Mouse (Mus musculus) midbrain, postnatal 0 days (tissue): ENCODE data around the gene Zfp985. TPM values are rescaled to one million over a fixed set of nuclear protein-coding genes. Genes with fewer than 3 reads are reported as not detected.
"Not testable (repeated sequence)": the region's sequence is repeated elsewhere in the genome, so short reads cannot be mapped to it uniquely, and the experiment has no call there.

Experiments used
- ATAC-seq: fragments of 200-750 bp; cut with Nextera tagmentation; 2 replicates; pipeline ENCODE4 v1.8.0; 2017; ENCODE audit warnings: moderate number of reproducible peaks, mild to moderate bottlenecking, moderate TSS enrichment, moderate library complexity; ENCODE audit not compliant: low FRiP score
- DNase-seq: peaks from one replicate; pipeline ENCODE4 v3.0.0-alpha.2; 2015; ENCODE audit warnings: low spot score
- H3K27ac ChIP-seq: fragments of 300-500 bp; sonication (generic); 2 replicates; pipeline ENCODE4 v1.5.1; 2014; ENCODE audit warnings: low read depth, mild to moderate bottlenecking, low read length, mixed read lengths
- H3K27me3 ChIP-seq: fragments of 300-500 bp; sonication (generic); 2 replicates; pipeline ENCODE4 v1.6.1; 2014; ENCODE audit warnings: low read length, control low read depth, mixed read lengths; ENCODE audit not compliant: insufficient read depth
- H3K36me3 ChIP-seq: fragments of 300-500 bp; sonication (generic); 2 replicates; pipeline ENCODE4 v1.6.1; 2014; ENCODE audit warnings: low read length, control low read depth, mixed read lengths; ENCODE audit not compliant: insufficient read depth
- H3K4me1 ChIP-seq: fragments of 300-500 bp; sonication (generic); 2 replicates; pipeline ENCODE4 v1.6.1; 2014; ENCODE audit warnings: mild to moderate bottlenecking, control low read depth, antibody characterized with exemption, low read length, mixed read lengths; ENCODE audit not compliant: insufficient read depth
- H3K4me2 ChIP-seq: fragments of 300-500 bp; sonication (generic); 2 replicates; pipeline ENCODE4 v1.6.1; 2014; ENCODE audit warnings: low read depth, mild to moderate bottlenecking, low read length, mixed read lengths; ENCODE audit not compliant: poor library complexity, severe bottlenecking
- H3K4me3 ChIP-seq: fragments of 300-500 bp; sonication (generic); 2 replicates; pipeline ENCODE4 v1.5.1; 2014; ENCODE audit warnings: low read depth, mild to moderate bottlenecking, low read length, moderate library complexity
- H3K9ac ChIP-seq: fragments of 300-500 bp; sonication (generic); replicated peaks from 2 replicates; pipeline ENCODE4 v1.6.1; 2014; ENCODE audit warnings: mild to moderate bottlenecking, low read length, moderate library complexity, mixed read lengths; ENCODE audit not compliant: poor library complexity, severe bottlenecking
- H3K9me3 ChIP-seq: fragments of 300-500 bp; sonication (generic); 2 replicates; pipeline ENCODE4 v1.6.1; 2016; ENCODE audit warnings: low read length, control low read depth
- CTCF ChIP-seq: IDR thresholded peaks from 2 replicates; pipeline ENCODE4 v1.5.1; 2016; ENCODE audit warnings: antibody characterized with exemption, mild to moderate bottlenecking
- WGBS: fragments of 180-500 bp; shearing (Covaris S2); extraction: QIAGEN DNeasy Blood & Tissue Kit; methylation state at CpG from one replicate; pipeline ENCODE4 v1.1.7; 2014; 5-methylcytosine and 5-hydroxymethylcytosine counted together
- polyA plus RNA-seq: library from polyadenylated mRNA; unstranded; fragments of >200 nt; fragmentation: Nextera tagmentation; extraction: Ambion mirVana; gene quantifications from 2 replicates; pipeline ENCODE4 v1.2.1, GENCODE M21; 2015
- total RNA-seq: library from RNA; depleted of rRNA; stranded (reverse); fragments of >200 nt; gene quantifications from 2 replicates; pipeline ENCODE4 v1.2.3, GENCODE M21; 2014; rRNA removed

Gene Zfp985
- total and polyA plus RNA-seq, 2 experiments from 2014 or later: 0.11 to 0.14 TPM

DNA sequence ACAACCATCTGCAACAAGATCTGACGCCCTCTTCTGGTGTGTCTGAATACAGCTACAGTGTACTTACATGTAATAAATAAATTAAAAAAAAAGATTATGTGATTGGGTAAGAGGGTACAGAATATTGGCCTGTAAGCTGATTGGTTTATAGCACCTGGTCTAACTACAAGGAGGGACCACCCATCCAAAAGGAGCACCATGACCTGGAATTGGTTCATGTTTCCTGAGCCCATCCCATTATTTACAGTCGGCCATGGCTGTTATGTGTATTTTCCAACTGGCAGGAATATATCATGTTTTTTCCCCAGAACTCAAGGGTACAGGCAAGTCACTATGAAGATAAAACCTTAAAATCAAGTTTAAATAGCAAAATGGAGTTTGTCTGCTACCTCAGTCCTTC, 45.8 kb downstream of the Zfp985 start:
- Histone ChIP-seq H3K4me3 (no peak overlapping the region), H3K27me3 (no peaks in the 10 kb centered on the region), H3K4me2 (no peak overlapping the region), H3K4me1 (no peaks in the 10 kb centered on the region), H3K9me3 (peaks cover 22% of the 10 kb centered on the region), H3K36me3 (no peaks in the 10 kb centered on the region), H3K27ac (no peak overlapping the region), H3K9ac (no peak overlapping the region)
- ATAC-seq (no peak), DNase-seq (no peak)
- TF ChIP-seq CTCF: no peak
- WGBS: 67% methylated on average over 2 of the region's 2 CpGs

GRCm38 (mm10) chr4:147601881-147602280, 48.8 kb downstream of the Zfp985 start:
- no peaks in the 10 kb centered on the region for H3K4me1 ChIP-seq
- no peak for DNase-seq

GRCm38 (mm10) chr4:147603806-147604205, 50.7 kb downstream of the Zfp985 start:
- Histone ChIP-seq H3K9ac (no peak overlapping the region), H3K9me3 (peaks cover 27% of the 10 kb centered on the region), H3K36me3 (no peaks in the 10 kb centered on the region), H3K4me2 (no peak overlapping the region), H3K27ac (no peak overlapping the region), H3K4me3 (no peak overlapping the region), H3K4me1 (no peaks in the 10 kb centered on the region), H3K27me3 (no peaks in the 10 kb centered on the region)
- no peak for TF ChIP-seq CTCF
- ATAC-seq (no peak), DNase-seq (no peak)
- 80% methylated on average over 4 of the region's 4 CpGs for WGBS

More at GRCm38 (mm10) chr4:147601881-147602280, 48.8 kb downstream of the Zfp985 start:
- WGBS: 41% methylated on average over 1 of the region's 1 CpGs
- peaks cover 29% of the 10 kb centered on the region for H3K9me3 ChIP-seq
- H3K27ac ChIP-seq: no peak overlapping the region
- H3K9ac ChIP-seq: no peak overlapping the region
- no peak overlapping the region for H3K4me3 ChIP-seq
- ATAC-seq: no peak
- TF ChIP-seq CTCF: no peak
- H3K4me2 ChIP-seq: no peak overlapping the region
- H3K36me3 ChIP-seq: no peaks in the 10 kb centered on the region
- H3K27me3 ChIP-seq: no peaks in the 10 kb centered on the region

DNA sequence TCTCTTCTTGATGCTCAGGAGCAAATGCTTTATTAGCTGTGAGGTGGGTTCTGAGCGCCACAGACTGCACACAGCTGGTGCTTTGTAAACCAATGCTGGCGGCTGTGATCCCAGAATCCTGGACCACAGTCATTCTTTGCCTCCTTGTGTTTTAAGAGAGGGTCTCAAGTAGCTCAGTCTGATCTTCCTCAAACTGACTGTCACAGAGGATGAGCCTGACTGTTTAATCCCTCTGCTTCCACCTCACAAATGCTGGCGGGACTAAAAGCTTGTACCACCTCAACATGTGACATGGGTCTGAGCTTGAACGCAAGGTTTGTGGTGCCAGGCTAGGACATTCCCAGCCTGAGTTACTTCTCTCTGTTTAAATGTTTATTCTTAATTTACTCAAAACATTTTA, 52.4 kb downstream of the Zfp985 start:
- H3K4me1 ChIP-seq: no peaks in the 10 kb centered on the region
- no peak overlapping the region for H3K9ac ChIP-seq
- WGBS: 80% methylated on average over 4 of the region's 4 CpGs
- H3K9me3 ChIP-seq: peaks cover 27% of the 10 kb centered on the region
- no peak overlapping the region for H3K4me2 ChIP-seq
- no peak overlapping the region for H3K27ac ChIP-seq
- DNase-seq (no peak), ATAC-seq (no peak)
- no peak for TF ChIP-seq CTCF
- H3K4me3 ChIP-seq: no peak overlapping the region
- H3K27me3 ChIP-seq: no peaks in the 10 kb centered on the region
- no peaks in the 10 kb centered on the region for H3K36me3 ChIP-seq

DNA sequence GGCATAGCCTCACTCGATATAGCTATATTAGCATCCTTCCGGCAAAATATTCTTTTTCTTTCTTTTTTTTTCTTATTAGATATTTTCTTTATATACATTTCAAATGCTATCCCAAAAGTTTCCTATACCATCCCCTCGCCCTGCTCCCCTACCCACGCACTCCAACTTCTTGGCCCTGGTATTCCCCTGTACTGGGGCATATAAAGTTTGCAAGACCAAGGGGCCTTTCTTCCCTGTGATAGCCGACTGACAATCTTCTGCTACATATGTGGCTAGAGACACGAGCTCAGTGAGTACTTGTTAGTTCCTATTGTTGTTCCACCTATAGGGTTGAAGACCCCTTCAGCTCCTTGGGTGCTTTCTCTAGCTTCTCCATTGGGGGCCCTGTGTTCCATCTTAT, 53.4 kb downstream of the Zfp985 start:
- not testable (repeated sequence) for H3K4me2 ChIP-seq, H3K4me3 ChIP-seq, DNase-seq, H3K36me3 ChIP-seq, H3K27me3 ChIP-seq, ATAC-seq, H3K4me1 ChIP-seq, H3K9ac ChIP-seq, H3K27ac ChIP-seq
- 88% methylated on average over 6 of the region's 6 CpGs for WGBS
- H3K9me3 ChIP-seq: peaks cover 26% of the 10 kb centered on the region

DNA sequence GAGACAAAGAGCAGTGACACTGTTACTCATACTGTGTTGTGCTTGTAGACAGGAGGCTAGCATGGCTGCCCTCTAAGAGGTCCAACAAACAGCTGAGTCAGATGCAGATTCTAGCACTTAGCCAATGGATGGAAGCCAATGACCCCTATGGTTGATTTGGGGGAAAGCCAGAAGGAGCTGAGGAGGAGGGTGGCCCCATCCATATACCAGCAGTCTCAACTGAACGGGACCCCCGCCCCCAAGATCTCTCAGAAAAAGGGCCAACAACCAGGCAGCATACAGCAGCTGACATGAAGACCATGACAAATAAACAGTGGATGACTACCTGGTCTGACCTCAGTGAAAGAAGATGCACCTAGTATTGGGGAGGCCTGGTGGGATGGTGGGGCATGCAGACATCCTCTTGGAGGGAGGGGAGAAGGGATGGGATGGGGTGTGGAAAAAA, 80.8 kb downstream of the Zfp985 start:
- not testable (repeated sequence) for H3K36me3 ChIP-seq, DNase-seq, H3K9ac ChIP-seq, H3K4me3 ChIP-seq, H3K27ac ChIP-seq, H3K27me3 ChIP-seq, H3K4me2 ChIP-seq, H3K9me3 ChIP-seq, H3K4me1 ChIP-seq
- ATAC-seq: peak; percentile 54; the same call in 1 of the 2 replicates
- WGBS: no CpG with 5 or more reads among the region's 2 CpGs

Other genes with a start within 250 kb of the Zfp985 start
- gene Zfp988, start 247.6 kb upstream of the Zfp985 start, total RNA-seq: 0.09 TPM in 1 of 2 replicates, not detected in the other
- gene Zfp988, start 247.6 kb upstream of the Zfp985 start, polyA plus RNA-seq: 0.06 and 0.14 TPM in 2 replicates
- not detected in 2 replicates for gene Zfp978, start 192.0 kb upstream of the Zfp985 start, total RNA-seq
- gene Zfp978, start 192.0 kb upstream of the Zfp985 start, polyA plus RNA-seq: not detected in 2 replicates
- gene Zfp982, start 60.9 kb upstream of the Zfp985 start, total RNA-seq: 3.3 and 8.1 TPM in 2 replicates
- gene Zfp982, start 60.9 kb upstream of the Zfp985 start, polyA plus RNA-seq: 3.7 and 4.1 TPM in 2 replicates
- gene Gm16503, start 13.1 kb upstream of the Zfp985 start, total RNA-seq: 1.4 and 2.1 TPM in 2 replicates
- gene Gm16503, start 13.1 kb upstream of the Zfp985 start, polyA plus RNA-seq: 0.43 and 0.58 TPM in 2 replicates
- 1.6 and 2.1 TPM in 2 replicates for gene Zfp979, start 89.2 kb downstream of the Zfp985 start, total RNA-seq
- gene Zfp979, start 89.2 kb downstream of the Zfp985 start, polyA plus RNA-seq: 2.0 and 3.0 TPM in 2 replicates
- gene Zfp534, start 149.3 kb downstream of the Zfp985 start, total RNA-seq: not detected in 2 replicates
- gene Zfp534, start 149.3 kb downstream of the Zfp985 start, polyA plus RNA-seq: not detected in 2 replicates